Mouse (Mus musculus) heart, postnatal 0 days (tissue): ENCODE data around the gene Gria3.

Experiments used
- CTCF ChIP-seq: IDR thresholded peaks from 2 replicates; pipeline ENCODE4 v1.5.1; 2016; ENCODE audit warnings: antibody characterized with exemption, control low read depth, low read depth
- EP300 ChIP-seq: IDR thresholded peaks from 2 replicates; pipeline ENCODE4 v1.6.1; 2016; ENCODE audit warnings: antibody characterized with exemption, low read depth

GRCm38 (mm10) chrX:41425651-41426050 is 25.0 kb downstream of the Gria3 start:
- TF ChIP-seq CTCF (no peak), EP300 (no peak)
